Mouse (Mus musculus): ENCODE measurements around the gene Capn9. TPM values are rescaled to one million over a fixed set of nuclear protein-coding genes. Genes with fewer than 3 reads are reported as not detected.

Gene Capn9
- total RNA-seq, 1 experiment from 2014 or later, result not detected

GRCm38 (mm10) chr8:124643540-124644339 lies 67.8 kb downstream of the Capn9 start:
- peak; percentile 73 for DNase-seq

GRCm38 (mm10) chr8:124648311-124648710 lies 72.4 kb downstream of the Capn9 start:
- no peak for DNase-seq

- no peak for DNase-seq
These were observed 75.9 kb downstream of the Capn9 start for GRCm38 (mm10) chr8:124651776-124652175.

- no peak for DNase-seq
These were observed 76.6 kb downstream of the Capn9 start for GRCm38 (mm10) chr8:124652546-124652945.

- peak; percentile 54 for DNase-seq
These were observed 77.9 kb downstream of the Capn9 start for GRCm38 (mm10) chr8:124653568-124654475.

GRCm38 (mm10) chr8:124657961-124658360 lies 82.0 kb downstream of the Capn9 start:
- DNase-seq, result no peak

- peak; percentile 93 for DNase-seq
These were observed 82.5 kb downstream of the Capn9 start for GRCm38 (mm10) chr8:124658415-124658814.

- DNase-seq, result peak; percentile 15
These were observed 85.9 kb downstream of the Capn9 start for GRCm38 (mm10) chr8:124661781-124662180.

- peak; percentile 16 for DNase-seq
These were observed 86.7 kb downstream of the Capn9 start for GRCm38 (mm10) chr8:124662446-124663111.

GRCm38 (mm10) chr8:124663112-124663873 lies 87.4 kb downstream of the Capn9 start, which contains the start of gene 2310022B05Rik:
2310022B05Rik (minus strand) TSS chr8:124663369.
- DNase-seq, result peak; percentile 94

GRCm38 (mm10) chr8:124663874-124664230 lies 87.9 kb downstream of the Capn9 start:
- no peak for DNase-seq

GRCm38 (mm10) chr8:124664414-124664813 lies 88.5 kb downstream of the Capn9 start:
- DNase-seq, result no peak

Other genes starting within 250 kb of the Capn9 start
- 5.4 and 5.9 TPM in 2 replicates for gene Pgbd5, start 136.5 kb upstream of the Capn9 start, total RNA-seq (2021)
- 40.4 and 40.9 TPM in 2 replicates for gene Cog2, start 55.3 kb upstream of the Capn9 start, total RNA-seq (2021)
- 14.3 and 172 TPM in 2 replicates for gene Agt, start 6.4 kb upstream of the Capn9 start, total RNA-seq (2021)
- 38.6 and 39.1 TPM in 2 replicates for gene 2310022B05Rik, start 87.3 kb downstream of the Capn9 start, total RNA-seq (2021)
- gene Ttc13, start 145.9 kb downstream of the Capn9 start, total RNA-seq (2021), result 45.7 and 46.7 TPM in 2 replicates
- gene Arv1, start 146.0 kb downstream of the Capn9 start, total RNA-seq (2021), result 9.6 and 12.4 TPM in 2 replicates
- gene Fam89a, start 175.7 kb downstream of the Capn9 start, total RNA-seq (2021), result 1.8 TPM in 2 replicates
- 4.7 and 5.4 TPM in 2 replicates for gene Trim67, start 217.0 kb downstream of the Capn9 start, total RNA-seq (2021)

All from adrenal gland, postnatal 14 days (tissue).